Mouse (Mus musculus) c-Kit-positive CD71-positive TER-119-negative erythroid progenitor cells, embryonic 14.5 days (primary cell): ENCODE results near the gene Fndc3b.

Experiments used
- DNase-seq: peaks from one replicate; pipeline ENCODE4 v3.0.0-alpha.2; 2013; ENCODE audit warnings: low read depth

Fndc3b gene

DNA sequence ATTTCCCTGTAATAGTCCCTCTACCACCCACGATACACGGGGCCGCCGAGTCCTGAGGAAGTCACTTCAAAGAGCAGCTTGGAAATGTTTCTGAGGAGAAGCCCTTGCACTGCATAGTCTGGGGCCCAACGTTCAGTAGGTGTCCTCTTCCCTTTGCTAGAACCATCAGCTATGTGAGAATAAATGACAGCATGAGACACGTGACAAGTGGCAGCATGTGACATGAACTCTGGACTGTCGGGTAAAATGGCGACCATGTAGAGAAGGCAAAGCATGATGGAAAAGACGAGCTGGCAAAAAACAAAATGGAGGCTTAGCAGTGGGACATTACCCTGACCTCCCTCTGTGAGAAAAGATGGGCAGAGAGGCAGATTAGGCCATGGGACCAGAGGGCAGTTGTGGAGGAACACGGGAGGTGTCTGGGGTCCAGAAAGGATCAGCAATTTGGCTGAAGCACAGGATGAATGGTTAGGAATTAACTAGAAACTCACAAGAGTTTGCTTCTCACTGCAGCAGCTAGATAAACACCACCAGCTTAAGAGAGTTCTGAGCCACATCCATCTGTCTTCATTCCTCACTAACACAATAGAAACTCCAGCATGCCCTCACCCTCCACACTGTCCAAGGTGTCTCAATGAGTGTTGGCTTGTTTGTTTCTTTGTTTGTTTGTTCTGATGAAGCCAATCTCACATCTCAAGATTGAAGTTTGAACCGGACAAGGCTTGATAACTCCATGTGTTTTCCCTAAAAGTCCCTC, 118.2 kb downstream of the Fndc3b start:
- no peak for DNase-seq

DNA sequence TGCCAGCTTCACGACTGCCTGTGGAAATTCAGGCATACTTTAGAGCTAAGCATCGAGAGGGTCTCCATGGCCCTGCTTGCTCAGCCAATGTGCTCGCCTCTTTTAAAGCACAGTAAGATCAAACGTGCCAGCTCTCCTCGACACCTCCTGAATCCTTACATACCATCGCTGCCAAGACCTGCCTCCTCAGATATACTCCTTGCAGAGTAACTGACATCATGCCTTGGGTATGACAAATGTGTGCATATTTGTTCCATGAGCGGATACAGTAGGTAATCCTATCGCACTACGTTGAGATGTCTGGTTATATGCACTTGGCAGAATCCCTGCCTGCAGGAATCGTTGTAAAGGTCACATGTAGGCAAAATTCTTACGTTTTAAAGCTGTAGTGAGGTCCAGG, 120.3 kb downstream of the Fndc3b start:
- no peak for DNase-seq

GRCm38 (mm10) chr3:27589305-27589704, 121.8 kb downstream of the Fndc3b start:
- DNase-seq = no peak

DNA sequence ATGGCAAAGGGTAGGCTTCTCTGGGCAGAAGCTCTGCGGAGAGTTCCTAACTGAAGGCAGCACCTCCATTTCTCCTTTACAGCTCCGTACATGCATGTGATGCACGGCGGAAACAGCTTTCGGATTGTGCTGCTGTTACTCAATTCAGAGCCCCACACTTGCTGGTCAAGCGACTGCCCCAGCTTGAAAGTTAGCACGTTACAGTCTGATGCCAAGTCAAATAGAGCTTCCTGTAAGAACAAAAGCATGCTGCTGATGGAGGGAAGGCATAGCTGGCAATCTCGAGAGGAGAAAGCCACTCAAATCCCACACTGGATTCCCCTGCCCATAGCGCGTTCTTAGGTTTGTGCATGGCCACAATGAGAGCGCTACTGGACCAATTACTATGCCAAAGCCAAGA, 122.5 kb downstream of the Fndc3b start:
- no peak for DNase-seq

DNA sequence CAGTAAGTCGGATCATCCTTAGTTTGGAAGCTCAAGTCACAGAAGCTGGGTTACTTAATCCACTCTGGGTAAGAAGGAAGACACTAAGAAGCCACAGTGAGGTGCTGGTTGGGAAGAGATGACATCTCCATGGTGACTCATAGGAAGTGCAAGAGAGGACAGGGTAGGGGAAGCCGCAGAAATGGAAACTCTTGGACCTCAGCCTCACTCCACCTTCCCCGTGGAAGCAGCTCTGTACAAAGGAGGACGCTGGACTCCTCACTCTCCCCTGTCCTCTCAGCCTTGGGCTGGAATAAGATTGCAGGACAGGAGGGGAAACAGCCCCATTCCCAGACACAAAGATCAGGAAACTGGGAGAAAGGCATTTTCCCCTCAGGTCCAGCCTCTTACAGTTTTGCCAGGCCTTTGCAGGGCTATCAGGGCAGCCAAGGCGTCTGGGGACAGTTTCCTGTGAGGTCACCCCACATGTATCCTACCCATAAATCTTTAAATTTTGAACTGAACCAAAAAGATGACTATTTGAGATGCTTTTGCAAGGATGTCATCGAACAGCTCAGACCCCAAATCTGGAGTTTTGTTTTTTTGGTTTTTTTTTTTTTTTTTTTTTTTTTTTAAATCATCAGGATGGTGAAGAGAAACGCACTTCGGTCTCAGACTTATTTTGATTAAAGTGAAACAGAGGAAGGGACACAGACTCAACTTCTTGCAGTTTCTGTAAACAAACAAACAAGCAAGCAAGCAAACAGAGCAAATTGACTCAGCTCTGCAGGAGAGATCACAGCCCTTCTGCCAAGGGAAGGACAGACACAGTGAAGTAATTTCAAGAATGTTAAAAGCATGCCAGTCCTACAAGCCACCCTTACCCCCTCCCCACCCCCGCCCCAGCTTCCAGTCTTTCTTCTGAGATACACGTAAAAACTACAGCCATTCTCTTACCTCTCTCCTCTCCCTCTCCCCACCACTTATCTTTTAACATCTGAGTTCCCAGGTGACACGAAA, 126.2 kb downstream of the Fndc3b start:
- DNase-seq = no peak

GRCm38 (mm10) chr3:27581931-27582840, 128.9 kb downstream of the Fndc3b start:
- no peak for DNase-seq

DNA sequence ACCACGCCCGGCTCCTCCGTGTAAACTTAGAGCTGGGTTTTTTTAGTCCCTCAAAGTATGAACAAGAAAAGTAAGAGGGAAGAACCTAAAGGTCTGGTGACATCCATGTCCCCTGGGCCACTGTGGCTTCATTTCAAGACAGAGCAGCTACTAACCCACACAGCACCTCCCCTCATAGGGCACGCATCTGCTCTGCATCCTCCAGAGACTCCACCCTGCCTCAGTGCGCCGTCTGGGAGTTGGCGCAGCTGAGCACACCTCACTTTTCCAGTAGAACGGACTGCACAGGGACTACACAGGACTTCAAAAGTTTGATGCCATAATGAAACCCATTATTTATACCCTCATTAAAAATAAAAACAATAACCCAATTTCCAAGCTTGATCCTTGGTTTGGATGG, 130.2 kb downstream of the Fndc3b start:
- no peak for DNase-seq

DNA sequence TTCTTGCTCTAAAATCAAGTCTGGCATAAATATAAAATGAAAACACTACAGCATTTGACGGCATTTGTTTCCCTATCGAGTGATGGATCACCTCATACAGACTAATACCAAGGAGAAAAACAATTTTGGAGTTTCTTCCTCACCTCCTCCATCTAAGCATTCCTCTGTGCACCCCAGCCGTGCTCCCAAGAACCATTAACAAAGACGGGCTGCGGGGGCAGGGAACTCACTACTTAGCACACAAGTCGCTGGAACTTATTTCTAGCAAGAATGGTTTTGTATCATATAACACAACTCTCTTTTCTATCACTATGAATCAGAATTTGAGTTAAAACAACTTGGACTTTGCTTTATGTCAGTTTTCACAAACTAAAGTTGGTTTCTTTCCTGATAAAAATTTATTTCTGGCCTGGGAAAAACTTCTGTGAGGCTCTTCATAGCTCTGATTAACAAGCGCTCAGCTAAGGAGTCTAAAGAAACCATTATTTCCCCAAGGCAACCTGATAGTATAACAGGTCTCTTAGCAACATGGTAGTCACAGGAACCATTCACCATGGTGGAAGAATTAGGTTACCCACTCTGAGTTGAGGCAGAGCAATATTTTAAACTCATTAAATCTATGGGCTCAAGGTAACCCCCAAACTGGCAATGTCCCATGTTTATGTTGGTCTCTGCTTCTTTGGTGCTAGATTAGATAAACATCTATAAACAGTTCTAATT, 131.1 kb downstream of the Fndc3b start:
- DNase-seq = no peak

DNA sequence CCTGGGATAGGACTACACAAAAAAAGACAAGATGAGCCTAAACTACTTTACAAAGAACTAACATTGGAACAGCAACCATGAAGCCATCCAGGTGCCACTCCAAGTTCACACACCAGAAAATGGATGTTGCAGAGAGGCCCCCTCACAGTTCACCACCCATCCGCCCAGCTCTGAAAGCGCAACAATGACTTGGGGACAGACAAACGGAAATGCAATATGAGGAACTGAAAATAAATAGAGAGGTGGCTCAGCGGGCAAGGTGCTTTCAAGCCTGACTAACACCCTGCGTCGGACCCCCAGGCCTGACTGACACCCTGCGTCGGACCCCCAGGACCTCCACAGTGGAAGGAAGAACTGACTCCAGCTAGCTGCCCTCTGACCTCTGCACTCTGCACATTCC, 131.9 kb downstream of the Fndc3b start:
- DNase-seq = no peak

DNA sequence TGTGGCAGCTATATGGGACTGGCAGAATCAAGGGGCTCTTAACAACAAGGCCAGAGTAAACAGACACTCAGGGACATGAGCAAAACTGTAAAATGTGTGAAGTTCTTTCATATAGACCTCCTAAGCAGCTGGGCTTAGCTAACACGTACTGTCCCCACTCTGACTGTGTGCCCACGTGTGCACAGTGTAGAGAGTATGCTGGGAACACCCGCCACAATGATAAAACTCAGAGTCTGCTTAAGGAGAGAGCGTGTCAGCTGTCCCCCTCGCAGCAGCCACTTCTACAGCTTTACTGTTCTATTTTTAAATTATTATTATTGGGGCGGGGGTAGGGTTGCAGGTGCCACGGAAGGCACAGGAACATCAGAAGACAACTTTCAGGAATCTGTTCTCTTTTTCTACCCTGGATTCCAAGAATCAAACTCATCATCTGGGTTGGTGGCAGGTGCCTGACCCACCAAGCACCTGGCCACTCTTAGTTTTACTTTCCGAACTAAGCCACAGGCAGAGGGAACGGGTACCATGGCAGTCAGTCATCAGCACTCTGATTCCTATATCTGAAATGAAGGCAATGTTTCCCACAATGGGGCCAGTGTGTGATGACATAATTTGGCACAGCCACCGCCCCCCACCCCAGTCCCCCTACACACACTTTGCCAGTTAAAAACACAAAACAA, 133.6 kb downstream of the Fndc3b start:
- DNase-seq = no peak

DNA sequence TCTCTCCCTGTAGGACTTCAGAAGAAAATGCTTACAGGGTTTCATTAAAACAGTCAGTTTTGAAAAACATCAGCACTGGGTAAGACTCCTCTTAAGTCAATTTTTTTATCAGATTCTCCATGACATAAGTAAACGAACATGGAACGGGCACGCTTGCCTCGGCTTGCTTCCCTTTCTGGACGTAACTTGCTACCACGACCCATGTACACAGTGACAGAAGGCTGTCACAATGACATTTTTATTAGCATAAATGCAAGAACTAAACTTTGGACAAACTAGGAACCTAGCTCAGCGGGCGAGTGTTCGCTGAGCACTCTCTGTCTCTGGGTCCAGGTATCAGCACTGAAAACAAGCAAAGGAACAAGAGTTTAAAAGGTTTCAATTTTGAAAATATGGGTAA, 136.9 kb downstream of the Fndc3b start:
- no peak for DNase-seq

DNA sequence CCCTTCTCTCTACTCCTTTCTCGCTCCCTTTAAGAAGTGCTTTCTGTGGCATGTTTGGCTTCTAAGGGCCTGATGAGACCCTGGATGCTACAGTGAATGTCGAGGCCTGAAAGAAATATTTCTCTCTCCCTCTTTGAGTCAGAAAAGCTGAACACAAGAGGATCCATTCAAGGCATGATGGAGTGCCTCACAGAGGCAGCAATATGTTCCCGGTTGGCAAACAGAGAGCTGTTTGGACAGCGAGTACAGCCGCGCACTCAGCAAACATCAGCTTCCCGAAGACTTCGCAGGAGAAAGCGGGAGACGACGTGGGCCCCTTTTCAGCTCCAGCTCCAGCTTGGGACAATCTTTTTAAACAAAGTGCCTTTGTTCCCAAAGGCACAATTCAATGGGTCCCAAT, 137.6 kb downstream of the Fndc3b start:
- DNase-seq = no peak

GRCm38 (mm10) chr3:27572305-27572704, 138.8 kb downstream of the Fndc3b start:
- no peak for DNase-seq

DNA sequence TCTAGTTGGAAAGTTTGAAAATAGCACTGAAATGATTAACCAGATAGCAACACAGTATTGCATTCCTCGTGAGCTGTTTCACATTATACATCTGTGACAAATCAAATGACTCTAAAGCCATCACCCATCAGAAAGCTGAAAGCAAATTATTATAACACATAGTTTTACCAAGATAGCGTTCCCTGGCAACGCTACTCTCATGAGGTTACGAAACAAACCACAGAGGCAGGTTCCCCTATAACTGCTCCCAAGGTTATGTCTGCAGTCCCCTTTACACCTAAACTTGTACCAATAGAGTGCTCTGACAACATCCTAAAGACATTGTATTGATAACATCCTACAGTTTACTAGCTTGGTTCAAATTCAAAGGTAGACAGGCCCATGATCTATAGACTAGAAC, 145.8 kb downstream of the Fndc3b start:
- no peak for DNase-seq

GRCm38 (mm10) chr3:27563047-27563624, 148.0 kb downstream of the Fndc3b start:
- DNase-seq = no peak

DNA sequence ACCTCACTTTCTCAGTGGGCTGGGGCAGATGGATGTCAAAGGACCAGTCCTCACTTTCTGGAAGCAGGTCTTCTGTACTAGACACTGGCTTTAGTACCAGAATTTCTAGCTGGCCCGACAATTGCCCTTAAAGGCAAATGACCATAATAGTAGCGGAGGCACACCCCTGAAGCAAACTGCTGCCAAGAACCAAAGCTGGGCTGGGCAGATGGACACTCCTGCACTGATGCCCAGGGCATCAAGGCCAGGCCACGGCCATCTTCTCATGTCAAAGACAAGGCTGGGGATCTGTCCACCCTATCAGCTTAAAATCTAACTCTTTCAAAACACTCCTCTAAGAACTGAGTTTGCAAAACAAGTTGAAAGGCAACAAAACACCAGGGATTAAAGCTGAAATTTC, 148.6 kb downstream of the Fndc3b start:
- DNase-seq = no peak

- no peak for DNase-seq
Measured at GRCm38 (mm10) chr3:27561921-27562320, 149.2 kb downstream of the Fndc3b start.

- DNase-seq = no peak
Measured at GRCm38 (mm10) chr3:27559316-27559715, 151.8 kb downstream of the Fndc3b start.

DNA sequence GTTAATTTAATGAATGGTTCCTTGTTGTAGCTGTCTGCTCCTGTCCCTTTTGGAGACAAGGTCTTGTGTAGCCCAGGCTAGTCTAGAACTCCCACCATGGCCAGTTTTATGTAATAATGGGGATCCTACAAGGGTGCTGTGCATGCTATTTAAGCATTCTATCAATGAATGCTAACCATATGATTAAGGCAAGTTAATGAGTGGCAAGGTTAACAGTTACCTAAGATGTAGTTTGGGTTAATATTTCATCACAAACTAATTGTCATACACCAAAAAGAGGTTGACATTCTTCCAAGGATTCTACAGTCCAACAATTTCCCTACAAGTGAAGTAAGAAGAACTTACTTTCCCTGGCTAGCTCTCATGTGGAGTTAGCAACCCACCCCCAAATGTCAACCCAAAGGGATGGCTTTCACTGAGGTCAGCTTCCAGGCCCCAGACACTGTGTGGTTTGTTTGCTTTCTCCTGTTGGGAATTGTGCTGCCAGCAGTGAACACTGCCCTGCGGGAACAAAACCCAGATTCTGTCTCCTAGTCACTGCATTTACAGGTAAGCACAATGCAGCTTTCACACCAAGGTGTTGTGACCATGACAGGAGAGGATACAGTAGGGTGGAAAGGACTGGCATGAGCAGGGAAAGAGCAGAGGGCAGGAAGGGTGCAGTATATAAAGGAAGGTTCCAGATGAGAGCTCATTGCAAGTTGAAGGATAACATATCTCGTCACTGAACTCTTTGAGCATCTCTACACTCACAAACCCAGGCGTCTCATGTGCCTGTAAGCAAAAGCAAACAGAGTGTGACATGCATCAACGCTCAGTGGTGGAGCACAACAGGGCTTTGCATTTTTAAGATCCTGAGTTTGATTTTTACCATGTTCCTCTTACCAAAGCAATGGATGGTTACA, 153.8 kb downstream of the Fndc3b start:
- DNase-seq = no peak
